Comparison of ENCODE assay signal across 16 mouse cellular contexts in the genomic region with DNA sequence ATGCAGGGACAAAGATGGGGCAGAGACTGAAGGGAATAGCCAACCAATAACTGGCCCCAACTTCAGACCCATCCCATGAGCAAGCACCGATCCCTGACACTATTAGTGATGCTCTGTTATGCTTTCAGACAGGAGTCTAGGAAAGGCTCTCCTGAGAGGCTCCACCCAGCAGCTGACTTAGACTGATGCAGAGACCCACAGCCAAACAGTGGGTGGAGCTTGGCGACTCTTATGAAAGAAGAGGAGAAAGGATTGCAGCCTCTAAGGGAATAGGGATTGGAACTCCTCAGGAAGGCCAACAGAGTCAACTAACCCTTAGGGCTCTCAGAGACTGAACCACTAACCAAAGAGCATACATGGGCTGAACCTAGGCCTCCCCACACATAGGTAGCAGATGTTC. TPM values are rescaled to one million over a fixed set of nuclear protein-coding genes. Genes with fewer than 3 reads are reported as not detected.
"Had no signal": no experiment of that assay in that cellular context is flagged by ENCODE, and none has a peak within 500 bp of the region (broad histone marks: within the 10 kb centered on the region; RNA-seq: fewer than 3 reads in every experiment).

No protein-coding gene starts in this region.

- DNase-seq: kidney, postnatal 36 days; left cerebral cortex, postnatal 4 days; liver, embryonic 13.5 days; lung, postnatal 10 days; lung, postnatal 36 days; retina, postnatal 1 day; right cerebral cortex, postnatal 25 days; spleen, adult 18-20 months; thymus, postnatal 25 days had no signal

RNA-seq across cellular contexts. Expression of a gene that starts 33.2 kb away (rescaled TPM):
- total RNA-seq: layer of hippocampus, adult 8-10 months; layer of hippocampus, postnatal 14 days; left cerebral cortex, adult 8-10 months; left cerebral cortex, postnatal 14 days; left cerebral cortex, postnatal 4 days; liver, adult 2 months; monocyte, adult 5-6 weeks; neutrophil, adult 5-6 weeks had no signal
